10 mouse cellular contexts compared by ENCODE assay signal in genomic region chr9:106338462-106339172, GRCm38 (mm10). TPM values are rescaled to one million over a fixed set of nuclear protein-coding genes. Genes with fewer than 3 reads are reported as not detected.
A peak's percentile ranks its signal among the peaks of the same experiment; 100 is the strongest.
DNase-seq lines count a peak whose midpoint lies in the region; ATAC-seq and TF ChIP-seq lines count a peak whose summit lies in the region.
"Had no signal": no experiment of that assay in that cellular context is flagged by ENCODE, and none has a peak within 500 bp of the region (broad histone marks: within the 10 kb centered on the region; RNA-seq: fewer than 3 reads in every experiment).

No protein-coding gene starts in this region.

- no peak overlapping the region for H3K4me2 ChIP-seq in heart, embryonic 15.5 days
- no peak overlapping the region for H3K4me2 ChIP-seq in forebrain, postnatal 0 days (ENCODE audit: low read depth)
- no peak overlapping the region for H3K4me2 ChIP-seq in midbrain, postnatal 0 days (ENCODE audit: low read depth, low read length, poor library complexity, severe bottlenecking)

- H3K4me1 ChIP-seq in heart, embryonic 15.5 days (replicated peaks): peaks cover 37% of the 10 kb centered on the region
- peaks cover 18% of the 10 kb centered on the region; the same call in 1 of the 2 replicates for H3K4me1 ChIP-seq in forebrain, postnatal 0 days (ENCODE audit: insufficient read depth)
- H3K4me1 ChIP-seq in midbrain, postnatal 0 days (ENCODE audit: insufficient read depth, low read length): peaks cover 10% of the 10 kb centered on the region

- no peak for DNase-seq in heart, postnatal 14 days
- DNase-seq in Patski (ENCODE audit: low read depth, low spot score): no peak
- DNase-seq in forebrain, postnatal 0 days: peak; percentile 38
- DNase-seq in midbrain, postnatal 0 days (ENCODE audit: low spot score): peak; percentile 43
- no peak for DNase-seq in cerebellum, postnatal 10 days
- DNase-seq in layer of hippocampus, postnatal 25 days (ENCODE audit: extremely low spot score in 1 of 2, low spot score in 1 of 2): no peak
- DNase-seq: right cerebral cortex, postnatal 25 days had no signal

- no peak for ATAC-seq in heart, embryonic 15.5 days (replicated peaks; ENCODE audit: insufficient number of reproducible peaks, insufficient read depth, low FRiP score, low read depth)
- peak; percentile 42 for ATAC-seq in Patski
- peak; percentile 17 for ATAC-seq in forebrain, postnatal 0 days
- ATAC-seq in midbrain, postnatal 0 days (ENCODE audit: low FRiP score): no peak
- ATAC-seq in frontal cortex, adult (ENCODE audit: low TSS enrichment): no peak

- no peaks in the 10 kb centered on the region for H3K36me3 ChIP-seq in heart, embryonic 15.5 days
- H3K36me3 ChIP-seq in forebrain, postnatal 0 days (ENCODE audit: insufficient read depth): no peaks in the 10 kb centered on the region
- H3K36me3 ChIP-seq in midbrain, postnatal 0 days (ENCODE audit: insufficient read depth, low read length): no peaks in the 10 kb centered on the region

- TF ChIP-seq CTCF in Patski (IDR thresholded peaks at IDR 0.05): no peak
- no peak for TF ChIP-seq CTCF in forebrain, postnatal 0 days (IDR thresholded peaks at IDR 0.05; ENCODE audit: low read depth)
- no peak for TF ChIP-seq CTCF in midbrain, postnatal 0 days (IDR thresholded peaks at IDR 0.05)

- POLR2A ChIA-PET in Patski (lab: Charles Lee): no interaction called here

- 29% methylated on average over 10 of the region's 10 CpGs for WGBS in heart, embryonic 15.5 days
- 11% methylated on average over 10 of the region's 10 CpGs for WGBS in forebrain, postnatal 0 days
- 13% methylated on average over 10 of the region's 10 CpGs for WGBS in midbrain, postnatal 0 days

- H3K27me3 ChIP-seq in heart, embryonic 15.5 days: no peaks in the 10 kb centered on the region
- H3K27me3 ChIP-seq in Patski: no peaks in the 10 kb centered on the region
- no peaks in the 10 kb centered on the region for H3K27me3 ChIP-seq in forebrain, postnatal 0 days (ENCODE audit: insufficient read depth, low read length)
- H3K27me3 ChIP-seq in midbrain, postnatal 0 days (ENCODE audit: insufficient read depth, low read length): no peaks in the 10 kb centered on the region
- H3K27me3 ChIP-seq: CH12.LX had no signal

- no peak overlapping the region for H3K4me3 ChIP-seq in heart, embryonic 15.5 days
- H3K4me3 ChIP-seq in forebrain, postnatal 0 days (ENCODE audit: low read depth, low read length): no peak overlapping the region
- no peak overlapping the region for H3K4me3 ChIP-seq in midbrain, postnatal 0 days (ENCODE audit: low read depth, low read length)

- intact Hi-C loops in heart, postnatal 14 days (cut with DNase I): no loop called here

- in situ Hi-C loops in Patski (cut with MboI; ENCODE audit: low pct_unique_long_range_greater_than_20kb): no loop called here

- no peak overlapping the region for H3K9ac ChIP-seq in heart, embryonic 15.5 days
- no peak overlapping the region for H3K9ac ChIP-seq in forebrain, postnatal 0 days
- H3K9ac ChIP-seq in midbrain, postnatal 0 days (replicated peaks; ENCODE audit: low read length, poor library complexity, severe bottlenecking): no peak overlapping the region

- peak overlapping the region; percentile 46; the same call in 1 of the 2 replicates for H3K27ac ChIP-seq in heart, embryonic 15.5 days
- H3K27ac ChIP-seq in forebrain, postnatal 0 days (ENCODE audit: low read depth, low read length): peak overlapping the region; percentile 77
- peak overlapping the region; percentile 57; the same call in 1 of the 2 replicates for H3K27ac ChIP-seq in midbrain, postnatal 0 days (ENCODE audit: low read depth, low read length)

- H3K9me3 ChIP-seq in heart, embryonic 15.5 days (replicated peaks): no peaks in the 10 kb centered on the region
- no peaks in the 10 kb centered on the region for H3K9me3 ChIP-seq in forebrain, postnatal 0 days (ENCODE audit: low read length)
- H3K9me3 ChIP-seq in midbrain, postnatal 0 days (ENCODE audit: low read length): no peaks in the 10 kb centered on the region

- CTCF ChIA-PET in Patski (lab: Charles Lee): interaction anchor here (1.4 kb wide), 1 partner anchor 13 kb away, joined by 4 read pairs; no protein-coding TSS in a partner anchor

RNA-seq across cellular contexts. Expression of gene Dusp7, which starts 29.8 kb away (rescaled TPM):
- 8.9 and 13.8 TPM in 2 replicates for polyA plus RNA-seq in heart, embryonic 15.5 days (2015; fragmentation: Nextera tagmentation; extraction: Ambion mirVana)
- total RNA-seq in heart, postnatal 14 days (2021): 10 to 100 TPM; 53.2 to 53.9 TPM
- 13.6 TPM for polyA plus RNA-seq in Patski (2021)
- 43.5 and 44.5 TPM in 2 replicates for total RNA-seq in forebrain, postnatal 0 days (2014; rRNA removed)
- polyA plus RNA-seq in forebrain, postnatal 0 days (2015; fragmentation: Nextera tagmentation; extraction: Ambion mirVana): 16.5 and 16.7 TPM in 2 replicates
- total RNA-seq in midbrain, postnatal 0 days (2014; rRNA removed): 62.9 and 79.2 TPM in 2 replicates
- 18.4 and 19.4 TPM in 2 replicates for polyA plus RNA-seq in midbrain, postnatal 0 days (2015; fragmentation: Nextera tagmentation; extraction: Ambion mirVana)
- total RNA-seq in layer of hippocampus, postnatal 25 days (2021): 10 to 100 TPM; 82.4 to 91.1 TPM

RNA-seq across cellular contexts. Expression of gene Poc1a, which starts 57.8 kb away (rescaled TPM):
- polyA plus RNA-seq in heart, embryonic 15.5 days (2015; fragmentation: Nextera tagmentation; extraction: Ambion mirVana): 23.7 and 26.8 TPM in 2 replicates
- total RNA-seq in heart, postnatal 14 days (2021): 1 to 10 TPM; 4.3 to 4.8 TPM
- polyA plus RNA-seq in Patski (2021): 9.9 TPM
- total RNA-seq in forebrain, postnatal 0 days (2014; rRNA removed): 5.8 and 7.6 TPM in 2 replicates
- 12.0 and 14.3 TPM in 2 replicates for polyA plus RNA-seq in forebrain, postnatal 0 days (2015; fragmentation: Nextera tagmentation; extraction: Ambion mirVana)
- 6.5 and 8.7 TPM in 2 replicates for total RNA-seq in midbrain, postnatal 0 days (2014; rRNA removed)
- 9.8 and 11.7 TPM in 2 replicates for polyA plus RNA-seq in midbrain, postnatal 0 days (2015; fragmentation: Nextera tagmentation; extraction: Ambion mirVana)
- total RNA-seq in layer of hippocampus, postnatal 25 days (2021): 10 to 100 TPM; 11.7 to 13.0 TPM

Comparison
In these comparisons a context has a peak if more than half of its experiments do, and no peak if none do; other contexts are left out.
1. ATAC-seq: peak in Patski (single experiment) and forebrain, postnatal 0 days (single experiment); none in heart, embryonic 15.5 days (single experiment), midbrain, postnatal 0 days (single experiment) and frontal cortex, adult (single experiment).
2. DNase-seq: peak in forebrain, postnatal 0 days (single experiment) and midbrain, postnatal 0 days (single experiment); none in heart, postnatal 14 days (0 of 2), Patski (single experiment), cerebellum, postnatal 10 days (0 of 2) and layer of hippocampus, postnatal 25 days (0 of 2).
3. Peak in every context shown above with its lines, with median percentiles within 50 percentile points of each other: H3K27ac ChIP-seq.